Mouse (Mus musculus) spleen, embryonic (tissue): ENCODE data around the gene Tpm3-rs7.
"Not testable (repeated sequence)": the region's sequence is repeated elsewhere in the genome, so short reads cannot be mapped to it uniquely, and the experiment has no call there.

Source experiments
- CTCF ChIA-PET: fragments of 350-600 bp; sonication (Branson Sonifier 250); formaldehyde crosslinking; loops from one replicate; lab custom pipeline; 2022; lab: Charles Lee

Tpm3-rs7 gene

GRCm38 (mm10) chr14:113314499-113314898 lies at the start of gene Tpm3-rs7:
TSS of gene Tpm3-rs7 (plus strand) at chr14:113314608.
- CTCF ChIA-PET: not testable (repeated sequence)

- CTCF ChIA-PET: no interaction called here
These were observed 2.6 kb downstream of the Tpm3-rs7 start for GRCm38 (mm10) chr14:113317023-113317422.

GRCm38 (mm10) chr14:113363361-113363760 lies 49.0 kb downstream of the Tpm3-rs7 start:
- CTCF ChIA-PET: no interaction called here
